Mouse (Mus musculus): ENCODE measurements around the gene Atp8b4. TPM values are rescaled to one million over a fixed set of nuclear protein-coding genes. Genes with fewer than 3 reads are reported as not detected.

Gene Atp8b4
- total RNA-seq, 2 experiments from 2014 or later = 0.41 to 0.76 TPM

DNA sequence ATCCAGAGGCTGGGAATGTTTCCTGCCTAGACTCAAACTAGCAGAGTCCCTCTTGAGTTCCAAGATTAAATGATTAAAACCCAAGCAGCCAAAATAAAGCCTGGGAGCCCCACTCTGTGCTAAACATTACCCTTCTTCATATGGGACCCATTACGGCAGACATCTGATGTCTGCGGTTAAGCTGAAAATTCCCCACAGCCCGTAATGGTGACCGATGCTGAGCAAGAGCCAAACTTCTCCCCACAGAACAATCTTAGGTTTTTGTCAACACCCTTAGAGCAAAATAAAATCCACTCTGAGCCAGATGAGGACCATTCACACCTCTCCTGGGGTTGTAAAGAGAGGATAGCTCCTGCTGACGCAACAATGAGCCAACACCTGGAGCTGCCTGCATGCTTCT is 120.2 kb downstream of the Atp8b4 start:
- DNase-seq = no peak
- intact Hi-C loops (cut with DNase I) = no loop called here

DNA sequence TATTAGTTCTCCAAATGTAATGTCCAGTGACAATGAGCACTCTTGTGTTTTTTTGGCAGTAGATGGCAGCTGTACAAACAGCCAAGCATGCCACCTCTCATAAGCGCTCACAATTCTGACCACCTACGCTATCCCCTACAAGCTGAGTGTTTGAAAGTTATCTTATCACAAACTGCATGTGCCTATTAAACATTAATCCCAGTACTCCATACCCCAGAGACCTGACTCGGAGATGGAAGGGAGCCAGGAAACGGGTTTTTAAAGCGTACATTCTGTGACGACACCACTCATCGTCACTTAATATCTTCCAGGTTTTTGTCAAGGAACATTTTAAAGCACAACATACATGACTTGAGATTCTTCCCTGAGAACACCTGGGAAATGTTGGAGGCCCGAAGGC is 128.8 kb downstream of the Atp8b4 start:
- DNase-seq = no peak
- intact Hi-C loops (cut with DNase I) = no loop called here

DNA sequence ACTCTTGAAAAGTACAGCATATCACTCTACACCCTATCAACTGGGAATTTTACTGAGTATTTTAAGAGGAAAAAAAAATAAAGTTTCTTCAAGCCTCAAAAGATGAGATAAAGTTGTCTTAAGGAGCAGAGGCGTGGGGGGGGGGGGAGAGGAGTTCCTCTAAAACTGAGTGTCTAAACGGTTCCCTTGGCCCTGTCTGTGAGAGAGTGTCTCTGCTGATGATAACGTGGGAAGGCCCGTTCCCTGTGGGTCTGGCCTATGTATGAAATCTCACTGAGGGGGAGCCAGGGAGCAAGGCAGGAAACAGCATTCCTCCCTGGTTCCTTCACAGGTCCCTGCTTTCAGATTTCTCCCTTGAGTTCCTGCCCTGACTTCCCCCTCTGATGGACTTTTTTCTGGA is 130.7 kb downstream of the Atp8b4 start:
- intact Hi-C loops (cut with DNase I) = loop anchor here (10.0 kb wide), 2 partner anchors 145 to 705 kb away; no protein-coding TSS in a partner anchor
- DNase-seq = peak in 1 of 2 experiments; percentile 12

DNA sequence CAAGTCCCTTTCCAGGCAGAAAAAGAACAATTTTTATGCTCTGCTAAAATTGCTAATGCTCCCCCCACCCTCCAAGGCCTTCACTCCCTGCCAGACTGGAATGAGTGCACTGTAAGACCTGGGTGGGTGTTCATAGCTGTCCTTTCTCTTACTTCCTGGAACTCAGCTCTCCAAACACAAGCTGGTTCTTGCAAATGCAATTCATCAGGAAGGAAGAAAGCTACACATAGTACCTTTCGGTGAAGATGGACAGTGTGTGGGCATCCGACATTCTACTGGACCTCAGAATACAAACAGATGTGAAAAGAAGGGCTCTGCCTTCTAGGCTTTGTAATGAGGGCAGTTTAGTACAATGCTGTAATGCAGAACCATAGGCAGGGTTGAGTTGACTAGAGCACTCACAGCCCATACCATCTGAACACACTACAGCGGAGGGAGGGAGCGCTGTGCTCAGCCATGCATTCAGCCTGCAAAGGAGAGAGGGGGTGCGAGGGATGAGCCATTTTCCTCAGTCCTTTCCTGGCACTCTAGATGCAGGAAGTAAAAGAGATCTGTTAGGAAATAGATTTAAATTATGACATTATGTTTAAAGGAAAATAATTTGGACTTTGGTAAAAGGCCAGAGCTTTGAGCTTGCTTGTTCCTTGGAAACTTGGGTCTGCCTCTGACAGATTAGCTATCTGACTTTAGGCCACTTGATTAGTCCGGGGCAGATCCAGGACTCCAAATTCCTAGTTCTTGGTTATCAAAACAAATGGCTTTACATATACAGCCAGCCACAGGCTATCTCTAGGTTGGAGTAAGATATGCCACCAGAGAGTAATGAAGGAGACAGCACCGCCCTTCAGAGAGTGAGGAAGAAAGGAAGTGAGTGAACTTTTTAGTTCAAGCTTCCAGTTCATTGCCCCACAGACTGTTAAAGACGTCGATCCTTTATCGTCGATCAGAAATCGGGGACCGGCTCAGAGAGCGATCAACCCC is 136.4 kb downstream of the Atp8b4 start:
- intact Hi-C loops (cut with DNase I) = loop anchor here (2.0 to 10.0 kb wide), 5 partner anchors 139 to 699 kb away; no protein-coding TSS in a partner anchor
- no peak for DNase-seq

DNA sequence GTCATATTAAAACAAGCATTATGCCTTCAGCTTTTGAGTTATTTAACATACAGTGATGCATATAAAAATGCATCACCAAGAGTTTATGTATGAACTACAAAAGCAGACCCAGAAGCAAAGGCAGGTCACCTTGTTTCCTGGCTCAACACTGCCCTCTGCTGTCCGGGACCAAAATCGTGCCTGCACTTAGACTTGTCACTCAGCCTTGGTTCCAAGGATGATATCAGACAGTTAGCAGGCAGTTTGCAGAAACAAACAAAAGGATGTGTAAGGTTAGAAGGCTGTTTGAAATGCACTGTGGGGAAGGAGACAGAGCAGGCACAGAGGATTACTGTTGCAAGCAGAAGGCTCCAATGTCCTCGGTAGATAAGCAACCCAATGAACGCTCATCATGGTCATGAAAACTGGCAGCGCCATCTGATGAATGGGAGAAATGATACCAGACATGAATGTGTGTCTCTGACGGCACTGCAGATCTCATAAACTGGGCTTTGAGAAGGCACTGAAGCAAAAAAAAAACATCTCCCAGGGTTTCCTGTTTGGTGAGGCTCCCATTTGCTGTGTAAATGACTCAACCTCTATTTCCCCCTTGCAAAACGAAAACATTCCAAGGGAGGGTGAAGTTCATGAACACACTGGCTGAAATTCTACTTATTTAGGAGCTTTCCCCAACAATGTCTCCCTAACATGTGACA is 137.3 kb downstream of the Atp8b4 start:
- intact Hi-C loops (cut with DNase I) = loop anchor here (5.0 to 10.0 kb wide), 4 partner anchors 138 to 698 kb away; no protein-coding TSS in a partner anchor
- peak; percentile 84 to 92 for DNase-seq

DNA sequence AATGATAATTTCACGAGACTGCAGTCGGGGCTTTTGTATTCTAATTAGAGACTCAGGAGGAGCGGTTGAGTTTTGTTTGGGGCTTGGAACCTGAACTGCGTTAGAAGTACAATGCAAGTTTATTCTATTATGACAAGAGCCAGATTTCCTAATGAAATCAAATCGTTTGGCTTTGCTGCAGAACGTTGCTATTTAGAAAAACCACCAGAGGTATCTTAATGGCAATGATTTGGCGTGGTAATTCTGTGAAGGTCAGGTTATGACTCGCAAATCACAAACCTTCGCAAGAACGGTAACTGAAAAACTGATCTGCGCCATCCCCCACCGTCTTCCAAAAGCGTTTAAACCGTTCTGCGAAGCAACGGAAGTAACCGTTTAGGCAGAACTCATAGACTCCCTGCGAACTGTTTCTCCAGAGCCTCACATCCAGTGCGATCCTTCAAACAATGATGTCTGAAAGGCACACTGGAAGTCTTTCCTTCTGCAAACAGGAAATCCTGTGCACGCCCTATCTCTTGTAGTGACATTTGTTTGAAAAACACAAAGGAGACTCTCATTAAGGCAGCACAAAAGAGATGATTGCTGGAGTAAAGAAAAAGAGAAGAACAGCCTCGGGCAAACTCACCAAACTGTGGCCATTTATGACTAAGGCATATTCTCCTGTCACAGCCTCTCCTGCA is 139.2 kb downstream of the Atp8b4 start:
- intact Hi-C loops (cut with DNase I) = loop anchor here (5.0 to 10.0 kb wide), 4 partner anchors 136 to 696 kb away; no protein-coding TSS in a partner anchor
- DNase-seq = peak in 1 of 2 experiments; percentile 9

DNA sequence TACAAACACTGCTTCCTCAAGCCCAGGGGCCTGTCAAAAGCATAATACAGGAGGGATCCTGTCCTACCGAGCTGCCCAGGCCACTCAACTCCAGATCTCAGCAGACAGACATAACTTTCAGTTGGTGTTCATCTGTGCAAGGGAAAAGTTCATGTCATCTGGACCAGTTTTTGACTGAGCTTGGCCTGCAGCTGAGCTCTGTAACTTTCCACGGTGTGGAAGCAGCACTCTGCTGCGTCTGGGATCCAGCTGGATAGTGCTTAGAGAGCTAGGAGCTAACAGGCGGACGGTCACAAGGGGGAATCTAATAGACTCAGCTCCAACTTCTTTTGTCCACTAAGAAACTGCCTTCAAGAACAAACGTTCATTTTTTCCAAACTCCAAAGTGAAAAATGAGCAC is 139.8 kb downstream of the Atp8b4 start:
- intact Hi-C loops (cut with DNase I) = loop anchor here (5.0 to 10.0 kb wide), 4 partner anchors 136 to 696 kb away; no protein-coding TSS in a partner anchor
- DNase-seq = peak; percentile 39 to 57

DNA sequence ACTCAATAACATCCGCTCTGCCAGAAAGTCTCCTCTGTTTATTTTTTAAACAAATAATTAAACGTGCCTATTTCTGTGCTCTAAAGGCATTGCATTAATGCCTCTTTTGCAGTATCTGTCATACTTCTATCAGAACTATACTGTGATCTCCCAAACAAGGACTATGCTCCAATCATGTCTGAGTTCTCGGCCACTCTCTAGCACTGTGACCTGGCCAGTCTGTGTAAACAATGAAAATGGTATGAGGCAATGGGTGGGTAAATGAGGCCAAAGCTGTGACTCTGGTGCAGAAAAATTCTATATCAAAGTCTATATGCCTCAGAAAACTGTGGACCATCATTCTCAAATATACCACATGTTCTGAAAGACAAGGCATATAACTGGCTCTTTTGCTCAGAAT is 140.5 kb downstream of the Atp8b4 start:
- intact Hi-C loops (cut with DNase I) = loop anchor here (5.0 to 10.0 kb wide), 4 partner anchors 135 to 695 kb away; no protein-coding TSS in a partner anchor

DNA sequence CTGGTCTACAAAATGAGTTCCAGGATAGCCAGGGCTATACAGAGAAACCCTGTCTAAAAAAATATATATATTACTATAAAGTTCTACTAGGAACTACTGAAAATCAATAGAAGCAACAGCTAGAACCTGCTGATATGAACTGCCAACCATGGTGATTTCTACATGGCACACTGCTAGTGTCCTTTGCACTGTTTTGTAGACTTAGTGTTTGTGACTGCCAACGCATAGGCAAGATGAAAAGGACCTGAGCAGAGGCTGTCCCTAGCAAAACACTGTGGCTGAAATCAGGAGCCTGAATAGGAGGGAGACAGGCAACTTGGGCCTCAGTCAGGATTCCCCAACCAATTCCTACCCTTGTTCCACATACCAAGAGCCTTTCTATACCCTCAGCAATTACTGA is 141.2 kb downstream of the Atp8b4 start:
- intact Hi-C loops (cut with DNase I) = no loop called here
- DNase-seq = no peak

More for the DNA sequence above, 140.5 kb downstream of the Atp8b4 start:
- no peak for DNase-seq

DNA sequence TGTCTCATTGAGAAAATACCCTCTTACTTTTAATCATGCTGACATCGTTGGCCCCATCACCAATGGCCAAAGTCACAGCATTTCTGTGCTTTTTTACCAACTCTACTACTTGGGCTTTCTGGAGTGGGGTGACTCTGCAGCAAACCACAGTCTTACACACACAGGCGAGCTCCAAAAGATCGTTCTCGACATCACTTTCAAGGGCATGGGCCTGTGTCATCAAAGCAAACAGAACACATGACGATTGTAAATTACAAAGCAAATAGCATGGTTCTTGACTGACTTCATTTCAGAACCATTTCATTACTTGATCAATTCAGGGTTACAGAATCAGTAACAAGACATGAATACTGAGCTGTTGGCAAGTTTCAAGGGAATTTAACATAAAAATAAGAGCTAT is 141.7 kb downstream of the Atp8b4 start:
- intact Hi-C loops (cut with DNase I) = no loop called here

DNA sequence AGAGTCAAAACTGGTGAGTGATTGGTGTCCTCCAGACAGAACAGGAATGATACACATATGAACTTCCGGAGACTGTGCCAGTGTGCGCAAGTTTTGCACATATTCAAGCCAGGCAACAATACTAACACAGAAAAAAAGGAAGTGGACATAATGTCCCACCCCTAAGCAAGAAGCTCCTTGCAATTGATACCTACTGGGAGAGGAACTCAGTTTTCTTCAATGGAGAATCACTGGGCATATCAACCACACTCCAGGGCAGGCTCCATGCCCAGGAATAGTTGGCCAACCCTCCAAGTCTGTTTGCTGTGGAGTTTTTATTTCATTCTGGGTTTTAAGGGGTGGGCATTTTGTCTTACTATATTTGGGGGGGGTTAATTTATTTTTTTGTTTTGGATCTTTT is 145.2 kb downstream of the Atp8b4 start:
- intact Hi-C loops (cut with DNase I) = no loop called here
- DNase-seq = no peak

More for the DNA sequence above, 141.7 kb downstream of the Atp8b4 start:
- DNase-seq = no peak

DNA sequence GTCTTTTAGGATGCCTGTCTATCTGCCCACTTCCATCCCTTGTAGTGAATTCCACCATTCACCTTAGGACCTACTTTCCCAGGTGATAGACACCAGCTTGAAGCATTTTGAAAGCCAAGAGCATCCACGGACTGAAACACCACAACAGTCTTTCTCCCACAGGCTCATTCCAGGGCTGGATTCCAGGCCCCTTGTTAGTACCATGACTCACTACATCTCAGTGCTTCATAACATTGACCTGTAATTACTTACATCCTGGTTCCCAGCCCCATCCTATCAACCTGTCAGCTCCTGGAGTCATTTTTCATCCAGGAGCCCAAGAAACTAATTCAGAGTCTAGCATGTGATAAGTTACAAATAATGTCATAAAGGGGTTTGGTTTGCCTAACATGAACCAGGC is 148.7 kb downstream of the Atp8b4 start:
- intact Hi-C loops (cut with DNase I) = no loop called here
- no peak for DNase-seq

DNA sequence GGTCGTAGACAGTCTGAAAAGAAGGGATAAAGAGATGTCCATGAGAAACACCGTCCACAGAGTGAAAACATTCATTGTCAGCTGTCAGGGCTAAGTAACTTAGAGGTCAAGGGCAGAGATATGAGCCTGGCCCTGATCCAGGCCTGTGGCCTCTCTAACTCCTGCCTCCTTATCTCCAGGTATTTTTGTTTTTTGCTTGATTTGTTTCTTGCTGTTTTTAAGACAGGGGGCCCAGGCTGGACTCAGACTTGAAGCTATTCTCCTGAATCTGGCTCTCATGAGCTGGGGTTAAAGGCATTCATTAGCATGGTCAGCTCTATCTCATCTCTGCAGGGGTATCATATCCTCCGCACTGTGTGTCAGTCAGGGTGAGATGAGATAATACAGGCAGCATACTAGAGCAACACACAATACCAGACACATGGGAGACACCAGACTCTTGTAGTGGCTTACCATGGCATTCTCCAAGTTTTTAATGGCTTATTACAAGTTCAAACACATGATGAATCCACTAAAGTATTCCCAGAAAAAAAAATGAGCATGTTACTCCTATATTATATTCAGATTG is 157.4 kb downstream of the Atp8b4 start:
- no peak for DNase-seq
- intact Hi-C loops (cut with DNase I) = no loop called here

DNA sequence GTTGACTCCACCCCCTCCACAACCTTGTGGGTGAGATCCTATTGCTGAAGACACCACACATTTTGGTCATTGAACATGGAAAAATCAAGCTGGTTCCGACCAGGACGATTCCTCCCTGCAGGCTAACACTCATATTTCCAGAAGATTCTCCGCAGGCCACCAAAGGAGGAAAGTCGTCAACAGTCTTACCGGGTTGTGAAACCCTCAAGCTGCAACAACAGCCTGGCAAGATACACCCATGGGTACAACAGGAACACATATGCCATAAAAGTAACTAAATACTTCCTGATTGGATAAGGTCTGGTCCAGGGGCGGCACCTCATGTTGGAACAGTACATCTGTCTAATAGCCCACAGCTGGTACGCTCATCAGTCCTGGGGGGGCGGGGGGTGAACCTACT is 159.0 kb downstream of the Atp8b4 start:
- intact Hi-C loops (cut with DNase I) = no loop called here

DNA sequence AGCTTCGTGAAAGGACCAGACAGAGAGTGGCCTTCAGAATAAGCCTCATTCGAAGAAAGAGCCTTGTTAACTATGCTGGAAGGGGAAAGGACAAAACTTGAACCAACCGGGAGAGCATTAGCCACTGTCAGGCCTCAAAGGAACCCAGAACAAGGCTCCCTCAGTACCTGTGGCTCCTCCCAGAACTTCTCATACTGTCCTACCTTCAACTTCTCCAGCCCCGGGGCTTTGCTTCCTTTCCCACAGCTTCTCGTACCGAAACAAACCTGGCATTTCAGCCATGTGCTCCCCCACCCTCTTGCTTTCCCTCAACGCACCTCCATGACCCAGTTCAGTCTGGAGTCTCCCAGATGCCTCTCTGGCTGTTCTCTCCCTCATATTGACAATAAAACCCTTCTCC is 160.3 kb downstream of the Atp8b4 start:
- intact Hi-C loops (cut with DNase I) = no loop called here
- no peak for DNase-seq

More for the DNA sequence above, 159.0 kb downstream of the Atp8b4 start:
- no peak for DNase-seq

DNA sequence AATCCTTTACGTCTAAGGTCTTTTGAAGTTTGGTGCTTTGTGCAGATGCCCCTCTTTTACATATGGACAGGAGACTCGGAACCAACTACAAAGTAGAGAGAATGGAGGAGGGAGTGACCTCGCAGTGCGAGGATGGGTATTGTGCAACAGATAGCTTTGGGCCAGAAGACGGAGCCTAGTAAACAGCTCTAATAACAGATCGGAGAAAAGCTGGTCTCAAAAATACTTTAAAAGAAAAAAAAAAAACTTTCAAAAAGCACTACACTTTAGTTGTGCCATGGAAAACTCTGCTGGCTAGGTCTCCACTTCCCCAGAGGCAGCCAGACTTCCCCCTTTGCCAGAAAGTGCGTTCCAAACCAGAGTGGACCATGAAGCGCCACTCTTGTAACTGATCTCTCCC is 161.0 kb downstream of the Atp8b4 start:
- DNase-seq = no peak
- intact Hi-C loops (cut with DNase I) = no loop called here

DNA sequence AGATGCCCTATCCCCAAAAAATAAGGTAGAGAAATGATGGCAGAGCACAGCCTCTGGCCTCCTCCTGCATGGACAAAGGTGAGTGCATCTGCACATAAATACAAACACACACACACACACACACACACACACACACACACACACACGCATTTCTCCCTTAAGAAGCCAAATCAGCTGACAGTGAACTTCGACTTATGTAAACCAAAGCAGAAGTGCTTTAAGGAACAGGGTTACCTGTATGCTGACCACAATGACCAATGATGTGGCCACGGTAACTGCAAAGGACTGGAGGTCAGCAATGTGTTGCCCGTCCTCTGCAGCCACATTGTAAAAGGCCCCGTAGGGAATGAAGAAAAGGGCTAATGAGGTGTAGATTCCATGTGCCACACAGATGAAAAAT is 163.3 kb downstream of the Atp8b4 start:
- intact Hi-C loops (cut with DNase I) = no loop called here
- no peak for DNase-seq

DNA sequence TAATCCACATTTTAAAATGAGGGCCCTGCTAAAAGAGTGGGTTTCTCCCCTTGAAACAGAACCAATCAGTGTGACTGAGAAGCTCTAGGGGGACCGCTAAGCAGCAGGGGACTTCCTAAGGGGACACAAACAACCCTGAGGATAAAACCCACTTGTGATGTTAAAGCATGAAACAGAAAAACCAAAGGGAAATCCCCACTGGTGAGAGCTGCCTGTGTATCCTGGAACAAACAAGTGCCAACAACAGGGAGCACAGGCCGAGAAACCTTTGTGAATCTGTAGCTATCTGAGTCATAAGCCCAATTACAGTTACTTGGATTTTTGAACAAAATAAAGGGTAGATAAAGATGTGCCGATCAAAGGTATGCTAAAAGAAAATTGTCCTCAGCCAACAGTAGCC is 168.7 kb downstream of the Atp8b4 start:
- intact Hi-C loops (cut with DNase I) = no loop called here
- DNase-seq = no peak

DNA sequence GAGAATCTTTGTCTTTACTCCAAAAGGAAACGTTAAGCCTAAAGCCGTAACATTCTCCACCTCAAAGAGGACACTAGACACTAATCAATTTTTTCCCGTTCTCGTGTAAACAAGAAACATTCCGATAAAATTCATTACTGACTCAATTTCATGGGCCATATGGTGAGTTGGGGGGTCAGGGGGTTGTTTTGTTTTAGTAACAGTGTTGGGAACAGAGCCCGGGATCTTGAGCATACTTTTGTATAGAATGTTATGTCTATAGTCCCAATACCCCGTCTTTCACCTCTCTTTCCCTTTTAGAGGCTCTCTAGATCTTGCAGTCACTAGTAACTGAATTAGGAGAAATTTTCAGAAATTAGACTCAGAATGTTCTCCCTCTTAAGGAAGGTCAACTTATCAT is 177.3 kb downstream of the Atp8b4 start:
- DNase-seq = no peak
- intact Hi-C loops (cut with DNase I) = no loop called here

DNA sequence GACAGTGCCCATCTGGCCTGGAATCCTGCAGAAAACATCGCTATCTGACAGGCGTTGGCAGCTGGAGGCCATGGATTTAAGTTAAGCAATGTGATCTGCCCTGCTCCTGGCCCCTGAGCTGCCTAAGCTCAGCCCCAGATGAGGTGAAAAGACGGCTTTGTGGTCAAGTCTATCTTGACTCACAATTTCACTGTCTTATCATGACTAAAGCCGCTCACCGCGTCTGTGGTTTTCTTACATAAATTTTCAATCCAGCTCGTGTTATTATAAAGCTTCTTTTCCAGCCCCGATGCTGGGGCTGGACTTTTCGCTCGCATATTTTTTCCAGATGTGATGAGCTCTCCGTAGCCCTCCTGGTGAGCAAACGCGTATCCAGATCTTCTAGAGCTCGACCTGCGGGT is 177.8 kb downstream of the Atp8b4 start:
- intact Hi-C loops (cut with DNase I) = no loop called here
- DNase-seq = no peak

Measured in heart, postnatal 14 days (tissue).